Mouse (Mus musculus): ENCODE results near the gene Tnfrsf1b.

Gene Tnfrsf1b

GRCm38 (mm10) chr4:145246173-145247011, at the start of gene Tnfrsf1b:
Gene Tnfrsf1b, minus strand, starts transcription at chr4:145246870.
- peak; percentile 72 for DNase-seq

- DNase-seq = peak; percentile 81
These were observed 49.1 kb upstream of the Tnfrsf1b start for GRCm38 (mm10) chr4:145295589-145296300.

GRCm38 (mm10) chr4:145294588-145294987, 47.9 kb upstream of the Tnfrsf1b start:
- DNase-seq = no peak

- DNase-seq = peak; percentile 75
These were observed 39.9 kb upstream of the Tnfrsf1b start for GRCm38 (mm10) chr4:145286369-145287120.

- no peak for DNase-seq
These were observed 38.0 kb upstream of the Tnfrsf1b start for GRCm38 (mm10) chr4:145284675-145285074.

- no peak for DNase-seq
These were observed 36.8 kb upstream of the Tnfrsf1b start for GRCm38 (mm10) chr4:145283441-145283840.

- no peak for DNase-seq
These were observed 34.3 kb upstream of the Tnfrsf1b start for GRCm38 (mm10) chr4:145280966-145281365.

- no peak for DNase-seq
These were observed 32.2 kb upstream of the Tnfrsf1b start for GRCm38 (mm10) chr4:145278724-145279370.

GRCm38 (mm10) chr4:145278231-145278630, 31.6 kb upstream of the Tnfrsf1b start:
- DNase-seq = no peak

- DNase-seq = no peak
These were observed 29.9 kb upstream of the Tnfrsf1b start for GRCm38 (mm10) chr4:145276368-145277249.

GRCm38 (mm10) chr4:145274887-145275286, 28.2 kb upstream of the Tnfrsf1b start:
- DNase-seq = no peak

GRCm38 (mm10) chr4:145273923-145274322, 27.3 kb upstream of the Tnfrsf1b start:
- DNase-seq = no peak

GRCm38 (mm10) chr4:145272763-145273162, 26.1 kb upstream of the Tnfrsf1b start:
- no peak for DNase-seq

- DNase-seq = no peak
These were observed 25.0 kb upstream of the Tnfrsf1b start for GRCm38 (mm10) chr4:145271634-145272033.

GRCm38 (mm10) chr4:145270136-145270535, 23.5 kb upstream of the Tnfrsf1b start:
- no peak for DNase-seq

GRCm38 (mm10) chr4:145267631-145268110, 21.0 kb upstream of the Tnfrsf1b start:
- DNase-seq = no peak

- DNase-seq = peak; percentile 51
These were observed 19.8 kb upstream of the Tnfrsf1b start for GRCm38 (mm10) chr4:145266505-145266904.

- DNase-seq = no peak
These were observed 18.1 kb upstream of the Tnfrsf1b start for GRCm38 (mm10) chr4:145264761-145265160.

GRCm38 (mm10) chr4:145263583-145263982, 16.9 kb upstream of the Tnfrsf1b start:
- no peak for DNase-seq

- DNase-seq = no peak
These were observed 14.1 kb upstream of the Tnfrsf1b start for GRCm38 (mm10) chr4:145260802-145261201.

- no peak for DNase-seq
These were observed 11.2 kb upstream of the Tnfrsf1b start for GRCm38 (mm10) chr4:145257751-145258434.

Measured in thymus, postnatal 25 days (tissue).